Mouse (Mus musculus) liver, embryonic 11.5 days (tissue): ENCODE measurements at regions not wholly inside any gene's neighbourhood (a gene's known extent, or its start where the extent isn't known, plus 50 kb on each side); places are given as distances from the start of the nearest gene placed in this dataset.

Experiments
- ATAC-seq: fragments of 200-750 bp; cut with Nextera tagmentation; replicated peaks from 2 replicates; pipeline ENCODE4 v1.8.0; 2017; ENCODE audit warnings: moderate number of reproducible peaks, mild to moderate bottlenecking, moderate TSS enrichment, moderate library complexity; ENCODE audit not compliant: low FRiP score
- DNase-seq: peaks from one replicate; pipeline ENCODE4 v3.0.0-alpha.2; 2017; ENCODE audit warnings: low spot score
- H3K27ac ChIP-seq: fragments of 300-500 bp; sonication (generic); 2 replicates; pipeline ENCODE4 v1.5.1; 2014; ENCODE audit warnings: mild to moderate bottlenecking, low read depth, low read length, control low read depth
- H3K27me3 ChIP-seq: fragments of 300-500 bp; sonication (generic); replicated peaks from 2 replicates; pipeline ENCODE4 v1.6.1; 2014; ENCODE audit warnings: low read length, mixed read lengths; ENCODE audit not compliant: control insufficient read depth, insufficient read depth
- H3K36me3 ChIP-seq: fragments of 300-500 bp; sonication (generic); 2 replicates; pipeline ENCODE4 v1.6.1; 2014; ENCODE audit warnings: mild to moderate bottlenecking, low read length, moderate library complexity, mixed read lengths; ENCODE audit not compliant: control insufficient read depth, insufficient read depth
- H3K4me1 ChIP-seq: fragments of 300-500 bp; sonication (generic); replicated peaks from 2 replicates; pipeline ENCODE4 v1.6.1; 2014; ENCODE audit warnings: low read length, mixed read lengths; ENCODE audit not compliant: control insufficient read depth, insufficient read depth
- H3K4me2 ChIP-seq: fragments of 300-500 bp; sonication (generic); 2 replicates; pipeline ENCODE4 v1.6.1; 2014; ENCODE audit warnings: mild to moderate bottlenecking, control low read depth, moderate library complexity
- H3K4me3 ChIP-seq: fragments of 300-500 bp; sonication (generic); 2 replicates; pipeline ENCODE4 v1.5.1; 2014; ENCODE audit warnings: low read depth, low read length, control low read depth
- H3K9ac ChIP-seq: fragments of 300-500 bp; sonication (generic); 2 replicates; pipeline ENCODE4 v1.6.1; 2014; ENCODE audit warnings: low read depth, low read length, control low read depth
- H3K9me3 ChIP-seq: fragments of 300-500 bp; sonication (generic); 2 replicates; pipeline ENCODE4 v1.6.1; 2016; ENCODE audit warnings: low read length, inconsistent platforms, mixed read lengths; ENCODE audit not compliant: control insufficient read depth
- WGBS: fragments of 180-500 bp; shearing (Covaris S2); extraction: QIAGEN DNeasy Blood & Tissue Kit; methylation state at CpG from one replicate; pipeline ENCODE4 v1.1.7; 2014; 5-methylcytosine and 5-hydroxymethylcytosine counted together

DNA sequence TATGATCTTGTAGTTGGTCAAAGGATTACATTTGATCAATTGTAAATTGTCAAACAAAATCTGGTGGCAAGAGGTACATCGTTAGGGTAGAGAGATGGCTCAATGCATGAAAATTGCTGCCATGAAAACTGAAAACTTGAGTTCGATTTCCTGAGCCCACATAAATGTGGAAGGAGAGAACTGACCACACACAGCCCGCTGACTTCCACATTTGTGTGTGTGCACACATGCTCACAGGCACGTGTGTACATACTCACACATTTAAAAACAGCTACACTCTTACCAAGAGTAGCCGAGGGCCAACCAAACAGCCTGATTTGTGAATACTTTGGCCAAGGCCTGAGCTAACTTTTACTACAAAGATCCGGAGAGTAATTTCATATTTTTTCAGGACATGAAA is 60.5 kb upstream of the Smg1 start:
- DNase-seq (no peak), ATAC-seq (no peak)
- Histone ChIP-seq H3K27me3 (no peaks in the 10 kb centered on the region), H3K4me2 (no peak overlapping the region), H3K9me3 (no peaks in the 10 kb centered on the region), H3K4me1 (no peaks in the 10 kb centered on the region), H3K9ac (no peak overlapping the region), H3K4me3 (no peak overlapping the region), H3K27ac (no peak overlapping the region), H3K36me3 (no peaks in the 10 kb centered on the region)
- WGBS, result 75% methylated on average over 6 of the region's 6 CpGs

GRCm38 (mm10) chr7:118300678-118301342 is 57.3 kb upstream of the Smg1 start:
- H3K4me2 ChIP-seq, result no peak overlapping the region
- 67% methylated on average over 7 of the region's 7 CpGs for WGBS
- no peaks in the 10 kb centered on the region for H3K27me3 ChIP-seq
- no peak overlapping the region for H3K9ac ChIP-seq
- DNase-seq, result no peak
- no peak overlapping the region for H3K27ac ChIP-seq
- no peak overlapping the region for H3K4me3 ChIP-seq
- H3K9me3 ChIP-seq, result no peaks in the 10 kb centered on the region
- no peaks in the 10 kb centered on the region for H3K36me3 ChIP-seq
- ATAC-seq, result no peak
- H3K4me1 ChIP-seq, result no peaks in the 10 kb centered on the region

- whole genome bisulfite sequencing, result 5% methylated on average over 13 of the region's 13 CpGs
These were observed 54.1 kb upstream of the Smg1 start for GRCm38 (mm10) chr7:118297613-118298012.

DNA sequence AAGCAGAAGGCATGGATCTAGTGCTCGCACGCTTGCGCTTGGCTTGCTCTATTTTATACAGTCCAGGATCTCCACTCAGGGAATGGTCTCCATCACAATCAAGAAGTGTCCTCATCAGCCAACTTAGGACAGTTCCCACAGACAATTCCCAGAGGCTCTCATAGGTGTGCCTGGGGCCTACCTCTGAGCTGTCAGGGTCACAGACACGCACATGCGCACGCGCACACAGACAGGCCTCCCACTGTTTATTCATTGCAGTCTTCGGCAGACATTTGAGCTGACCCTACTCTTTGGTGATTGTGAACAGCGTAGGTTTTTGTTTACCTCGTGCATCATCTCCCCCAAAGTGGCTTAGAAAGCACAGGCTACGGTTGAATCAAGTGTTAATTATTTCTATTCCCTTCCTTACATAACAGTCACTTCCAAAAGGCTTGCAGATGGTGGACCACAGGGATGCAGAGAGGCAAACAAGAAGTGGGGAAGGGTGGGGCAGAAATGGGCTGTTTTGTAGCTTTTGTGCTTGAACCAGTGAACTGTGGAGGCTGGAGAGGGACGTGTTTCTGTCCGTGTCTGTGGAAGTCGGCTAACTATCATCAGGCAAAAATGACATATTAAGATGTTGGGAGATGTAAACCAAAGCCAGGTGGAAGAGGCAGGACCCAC is 53.5 kb upstream of the Smg1 start:
- DNase-seq, result no peak
- Histone ChIP-seq H3K4me1 (no peaks in the 10 kb centered on the region), H3K27ac (no peak overlapping the region), H3K27me3 (no peaks in the 10 kb centered on the region), H3K4me3 (no peak overlapping the region), H3K4me2 (peak overlapping the region; percentile 22; the same call in 1 of the 2 replicates), H3K9me3 (no peaks in the 10 kb centered on the region), H3K36me3 (no peaks in the 10 kb centered on the region), H3K9ac (no peak overlapping the region)
- no peak for ATAC-seq
- 83% methylated on average over 14 of the region's 14 CpGs for WGBS

More at GRCm38 (mm10) chr7:118297613-118298012, 54.1 kb upstream of the Smg1 start:
- no peaks in the 10 kb centered on the region for H3K36me3 ChIP-seq
- no peak overlapping the region for H3K4me3 ChIP-seq
- H3K27ac ChIP-seq, result no peak overlapping the region
- no peaks in the 10 kb centered on the region for H3K4me1 ChIP-seq
- DNase-seq (peak; percentile 66), ATAC-seq (peak; percentile 60; the same call in 1 of the 2 replicates)
- H3K27me3 ChIP-seq, result no peaks in the 10 kb centered on the region
- H3K4me2 ChIP-seq, result peak overlapping the region; percentile 22; the same call in 1 of the 2 replicates
- H3K9me3 ChIP-seq, result no peaks in the 10 kb centered on the region
- H3K9ac ChIP-seq, result no peak overlapping the region

GRCm38 (mm10) chr7:118295855-118296254 is 52.4 kb upstream of the Smg1 start:
- Histone ChIP-seq H3K4me1 (no peaks in the 10 kb centered on the region), H3K9ac (no peak overlapping the region), H3K36me3 (no peaks in the 10 kb centered on the region), H3K27ac (no peak overlapping the region), H3K4me3 (no peak overlapping the region), H3K27me3 (no peaks in the 10 kb centered on the region), H3K4me2 (no peak overlapping the region), H3K9me3 (no peaks in the 10 kb centered on the region)
- DNase-seq (no peak), ATAC-seq (no peak)
- WGBS, result 69% methylated on average over 6 of the region's 6 CpGs

DNA sequence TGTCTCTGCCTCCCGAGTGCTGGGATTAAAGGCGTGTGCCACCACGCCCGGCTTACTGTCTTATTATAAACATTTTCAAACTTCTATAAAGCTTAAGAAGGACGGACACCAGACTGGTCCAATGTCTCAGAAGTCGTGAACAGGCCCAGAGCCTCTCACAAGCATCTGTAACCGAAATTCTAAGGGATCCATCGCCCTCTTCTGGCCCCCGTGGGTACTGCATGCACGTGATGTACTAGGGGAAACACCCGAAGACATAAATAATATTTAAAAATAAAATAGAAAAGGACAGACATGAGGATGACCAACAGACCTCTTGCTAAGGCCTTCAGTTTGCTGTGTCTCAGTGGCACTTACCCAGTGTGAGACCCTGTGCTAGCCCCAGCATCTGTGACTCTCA is 51.8 kb upstream of the Smg1 start:
- no peak overlapping the region for H3K27ac ChIP-seq
- H3K9me3 ChIP-seq, result no peaks in the 10 kb centered on the region
- no peak for DNase-seq
- H3K27me3 ChIP-seq, result no peaks in the 10 kb centered on the region
- no peak overlapping the region for H3K4me2 ChIP-seq
- H3K36me3 ChIP-seq, result no peaks in the 10 kb centered on the region
- WGBS, result 70% methylated on average over 11 of the region's 11 CpGs
- no peak for ATAC-seq
- no peaks in the 10 kb centered on the region for H3K4me1 ChIP-seq
- H3K9ac ChIP-seq, result no peak overlapping the region
- no peak overlapping the region for H3K4me3 ChIP-seq

DNA sequence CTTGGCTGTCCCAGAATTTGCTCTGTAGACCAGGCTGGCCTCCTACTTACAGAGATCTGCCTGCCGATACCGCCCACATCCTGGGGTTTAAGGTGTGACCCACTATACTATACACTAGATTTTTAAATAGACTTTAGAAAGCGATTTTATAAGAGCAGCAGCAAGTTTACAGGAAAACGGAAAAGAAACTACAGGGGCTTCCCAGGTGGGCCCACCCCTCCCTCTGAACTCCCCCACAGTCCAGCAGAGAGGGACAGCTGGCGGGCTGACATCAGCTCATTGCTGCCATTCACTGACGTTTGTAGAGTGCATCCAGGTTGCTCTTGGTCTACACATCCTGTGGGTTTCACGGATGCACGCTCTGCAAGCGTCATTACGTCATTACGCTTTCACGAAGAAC is 51.2 kb upstream of the Smg1 start:
- Histone ChIP-seq H3K4me3 (no peak overlapping the region), H3K9me3 (no peaks in the 10 kb centered on the region), H3K36me3 (no peaks in the 10 kb centered on the region), H3K27me3 (no peaks in the 10 kb centered on the region), H3K9ac (no peak overlapping the region), H3K27ac (no peak overlapping the region), H3K4me2 (no peak overlapping the region), H3K4me1 (no peaks in the 10 kb centered on the region)
- ATAC-seq (no peak), DNase-seq (no peak)
- WGBS, result 90% methylated on average over 12 of the region's 12 CpGs
